Mouse (Mus musculus) mouse trophoblast stem cell (cell line): ENCODE measurements at regions not wholly inside any gene's neighbourhood (a gene's known extent, or its start where the extent isn't known, plus 50 kb on each side); places are given as distances from the start of the nearest gene placed in this dataset.

Source experiments
- in situ Hi-C, 2 experiments: fragments of 300-500 bp; cut with MseI, MboI; formaldehyde crosslinking; loops; 2 replicates in 1 of 2; 3 replicates in 1 of 2; pipeline ENCODE4 v1.15.1; 2025

- in situ Hi-C loops, result no loop called here
Measured at GRCm38 (mm10) chr16:9247198-9247597, 417.3 kb downstream of the 1810013L24Rik start.

- in situ Hi-C loops, result no loop called here
Measured at GRCm38 (mm10) chr16:9253054-9253453, 423.2 kb downstream of the 1810013L24Rik start.

- in situ Hi-C loops, result no loop called here
Measured at GRCm38 (mm10) chr16:9255351-9255750, 425.5 kb downstream of the 1810013L24Rik start.

- in situ Hi-C loops, result no loop called here
Measured at GRCm38 (mm10) chr16:9260966-9261365, 431.1 kb downstream of the 1810013L24Rik start.

GRCm38 (mm10) chr16:9264554-9265145, 434.8 kb downstream of the 1810013L24Rik start:
- in situ Hi-C loops, result no loop called here

- in situ Hi-C loops, result no loop called here
Measured at GRCm38 (mm10) chr16:9267204-9267603, 437.3 kb downstream of the 1810013L24Rik start.

- in situ Hi-C loops, result no loop called here
Measured at GRCm38 (mm10) chr16:9270099-9270498, 440.2 kb downstream of the 1810013L24Rik start.

- in situ Hi-C loops, result no loop called here
Measured at GRCm38 (mm10) chr16:9270671-9271070, 440.8 kb downstream of the 1810013L24Rik start.

- in situ Hi-C loops, result no loop called here
Measured at GRCm38 (mm10) chr16:9273751-9274300, 443.9 kb downstream of the 1810013L24Rik start.

GRCm38 (mm10) chr16:9274583-9275100, 444.7 kb downstream of the 1810013L24Rik start:
- in situ Hi-C loops, result no loop called here

GRCm38 (mm10) chr16:9275426-9275825, 445.5 kb downstream of the 1810013L24Rik start:
- in situ Hi-C loops, result no loop called here

- in situ Hi-C loops, result no loop called here
Measured at GRCm38 (mm10) chr16:9277064-9277463, 447.2 kb downstream of the 1810013L24Rik start.

- in situ Hi-C loops, result no loop called here
Measured at GRCm38 (mm10) chr16:9279726-9280125, 449.8 kb downstream of the 1810013L24Rik start.

GRCm38 (mm10) chr16:9280431-9280830, 450.5 kb downstream of the 1810013L24Rik start:
- in situ Hi-C loops, result no loop called here

GRCm38 (mm10) chr16:9280931-9281330, 451.0 kb downstream of the 1810013L24Rik start:
- in situ Hi-C loops, result no loop called here

GRCm38 (mm10) chr16:9284423-9284822, 454.5 kb downstream of the 1810013L24Rik start:
- in situ Hi-C loops, result no loop called here

- in situ Hi-C loops, result no loop called here
Measured at GRCm38 (mm10) chr16:9285921-9286320, 456.0 kb downstream of the 1810013L24Rik start.

GRCm38 (mm10) chr16:9287557-9287956, 457.7 kb downstream of the 1810013L24Rik start:
- in situ Hi-C loops, result no loop called here

GRCm38 (mm10) chr16:9291356-9292020, 461.6 kb downstream of the 1810013L24Rik start:
- in situ Hi-C loops, result no loop called here

GRCm38 (mm10) chr16:9303134-9303533, 473.2 kb downstream of the 1810013L24Rik start:
- in situ Hi-C loops, result no loop called here

GRCm38 (mm10) chr16:9304079-9304478, 474.2 kb downstream of the 1810013L24Rik start:
- in situ Hi-C loops, result no loop called here

- in situ Hi-C loops, result no loop called here
Measured at GRCm38 (mm10) chr16:9310744-9311143, 480.8 kb downstream of the 1810013L24Rik start.

- in situ Hi-C loops, result no loop called here
Measured at GRCm38 (mm10) chr16:9335626-9336025, 505.7 kb downstream of the 1810013L24Rik start.
